Mouse (Mus musculus) lung, postnatal 0 days (tissue): Measurements from ENCODE around the gene Dlgap3.

Experiments
- CTCF ChIP-seq: IDR thresholded peaks from 2 replicates; pipeline ENCODE4 v1.5.1; 2016; ENCODE audit warnings: antibody characterized with exemption, mild to moderate bottlenecking
- EP300 ChIP-seq: IDR thresholded peaks from 2 replicates; pipeline ENCODE4 v1.6.1; 2016; ENCODE audit warnings: antibody characterized with exemption, mild to moderate bottlenecking, control low read depth

- TF ChIP-seq CTCF (no peak), EP300 (no peak)
Observed at GRCm38 (mm10) chr4:127168914-127169345, at the start of gene Dlgap3.
